Mouse (Mus musculus) olfactory bulb, adult 2 months (tissue): ENCODE measurements at regions not wholly inside any gene's neighbourhood (a gene's known extent, or its start where the extent isn't known, plus 50 kb on each side); places are given as distances from the start of the nearest gene placed in this dataset.

Source experiments
- CTCF ChIP-seq: fragments of 200-500 bp; IDR thresholded peaks from 2 replicates; pipeline ENCODE4 v1.5.1; 2012; ENCODE audit warnings: low read depth, mild to moderate bottlenecking, low read length, moderate library complexity; ENCODE audit not compliant: insufficient read depth
- POLR2A ChIP-seq: fragments of 200-500 bp; IDR thresholded peaks from 2 replicates; pipeline ENCODE4 v1.6.1; 2012; ENCODE audit warnings: mild to moderate bottlenecking, low read depth, low read length, moderate library complexity; ENCODE audit not compliant: insufficient read depth

- no peak for TF ChIP-seq CTCF
- TF ChIP-seq POLR2A: no peak
These were observed 317.6 kb upstream of the Rtl1 start for GRCm38 (mm10) chr12:109917761-109918160.
